22 mouse cellular contexts compared by ENCODE assay signal in genomic region chr5:140980783-140981182, GRCm38 (mm10). TPM values are rescaled to one million over a fixed set of nuclear protein-coding genes. Genes with fewer than 3 reads are reported as not detected.
"Had no signal": no experiment of that assay in that cellular context is flagged by ENCODE, and none has a peak within 500 bp of the region (broad histone marks: within the 10 kb centered on the region; RNA-seq: fewer than 3 reads in every experiment).

No protein-coding gene starts in this region.

- H3K4me3 ChIP-seq: gastrocnemius, adult 2 months; heart, embryonic 10.5 days; heart, embryonic 12.5 days; hindbrain, embryonic 10.5 days; hindbrain, embryonic 12.5 days; intestine, embryonic 15.5 days; layer of hippocampus, adult 2 months; left cerebral cortex, adult 2 months; limb, embryonic 10.5 days; limb, embryonic 12.5 days; liver, embryonic 13.5 days had no signal

- H3K36me3 ChIP-seq: heart, embryonic 10.5 days; heart, embryonic 12.5 days; hindbrain, embryonic 10.5 days; hindbrain, embryonic 12.5 days; intestine, embryonic 15.5 days; limb, embryonic 10.5 days; limb, embryonic 12.5 days; liver, embryonic 13.5 days had no signal

- H3K4me1 ChIP-seq: hindbrain, embryonic 12.5 days; intestine, embryonic 15.5 days; liver, embryonic 13.5 days had no signal

- H3K9me3 ChIP-seq: heart, embryonic 10.5 days; intestine, embryonic 15.5 days; liver, embryonic 13.5 days had no signal

- H3K27ac ChIP-seq: gastrocnemius, adult 2 months; heart, embryonic 10.5 days; hindbrain, embryonic 10.5 days; hindbrain, embryonic 12.5 days; hindbrain, embryonic 14.5 days; intestine, embryonic 15.5 days; layer of hippocampus, adult 2 months; left cerebral cortex, adult 2 months; limb, embryonic 12.5 days; liver, embryonic 13.5 days had no signal

- H3K9ac ChIP-seq: heart, embryonic 12.5 days; hindbrain, embryonic 12.5 days; hindbrain, embryonic 14.5 days; intestine, embryonic 15.5 days; limb, embryonic 12.5 days; liver, embryonic 13.5 days had no signal

- DNase-seq: gastrocnemius, adult 2 months; gastrocnemius, postnatal 10 days; gastrocnemius, postnatal 25 days; heart, adult 18-20 months; kidney, adult 18-20 months; kidney, adult 8-10 months; liver; liver, embryonic 13.5 days had no signal

- H3K27me3 ChIP-seq: heart, embryonic 12.5 days; hindbrain, embryonic 12.5 days; intestine, embryonic 15.5 days; limb, embryonic 12.5 days; liver, embryonic 13.5 days had no signal

- ATAC-seq: hindbrain, embryonic 16.5 days; intestine, embryonic 15.5 days; intestine, postnatal 0 days had no signal

- H3K4me2 ChIP-seq: heart, embryonic 12.5 days; hindbrain, embryonic 12.5 days; hindbrain, embryonic 14.5 days; intestine, embryonic 15.5 days; limb, embryonic 12.5 days; liver, embryonic 11.5 days; liver, embryonic 13.5 days had no signal

RNA-seq across cellular contexts. Expression of gene Card11, which starts 19.6 kb away (rescaled TPM):
- total RNA-seq: granulocyte monocyte progenitor cell, adult 5-6 weeks had no signal
- polyA plus RNA-seq: hindbrain, embryonic 12.5 days had no signal
